Mouse (Mus musculus): ENCODE results near the gene Gm13275. TPM values are rescaled to one million over a fixed set of nuclear protein-coding genes. Genes with fewer than 3 reads are reported as not detected.
"Not testable (repeated sequence)": the region's sequence is repeated elsewhere in the genome, so short reads cannot be mapped to it uniquely, and the experiment has no call there.

Gm13275 gene
- not detected in 2 replicates for polyA plus RNA-seq (2015; fragmentation: Nextera tagmentation; extraction: Ambion mirVana)

DNA sequence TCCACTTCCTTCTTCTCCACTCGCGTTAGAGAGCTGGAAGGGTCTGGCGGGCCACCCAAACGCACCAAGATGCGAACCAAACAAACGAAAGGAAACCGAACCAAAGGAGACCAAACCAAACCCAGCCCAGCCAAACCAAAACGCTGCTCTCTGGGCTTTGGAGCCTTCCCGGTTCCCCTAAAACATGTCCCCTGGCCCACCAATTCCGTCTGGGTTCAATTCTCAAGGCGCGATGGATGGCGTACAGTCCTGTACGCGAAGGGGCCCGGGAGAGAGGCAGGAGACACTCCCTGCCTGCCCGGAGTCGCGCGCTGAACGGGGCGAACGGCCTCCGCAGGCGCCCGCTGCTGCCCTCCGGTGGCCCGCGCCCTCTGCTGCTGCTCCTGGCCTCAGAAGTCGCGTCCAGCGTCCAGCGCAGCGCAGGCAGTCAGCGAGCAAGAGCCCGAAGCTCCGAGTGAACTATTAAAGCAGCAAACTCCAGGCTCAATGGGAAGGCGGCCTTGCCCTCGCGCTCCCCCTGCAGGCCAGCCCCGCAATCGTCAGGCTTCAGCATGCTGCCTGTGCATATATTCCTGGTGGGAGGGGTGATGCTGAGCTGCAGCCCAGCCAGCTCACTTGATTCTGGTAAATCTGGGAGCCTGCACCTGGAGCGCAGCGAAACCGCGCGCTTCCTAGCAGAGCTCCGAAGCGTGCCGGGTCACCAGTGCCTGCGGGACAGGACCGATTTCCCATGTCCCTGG, at the start of gene Gm13275:
TSS of gene Gm13275 (plus strand) at position 552 of the 740 bp plus-strand sequence.
- not testable (repeated sequence) for DNase-seq (ENCODE audit: low spot score)

DNA sequence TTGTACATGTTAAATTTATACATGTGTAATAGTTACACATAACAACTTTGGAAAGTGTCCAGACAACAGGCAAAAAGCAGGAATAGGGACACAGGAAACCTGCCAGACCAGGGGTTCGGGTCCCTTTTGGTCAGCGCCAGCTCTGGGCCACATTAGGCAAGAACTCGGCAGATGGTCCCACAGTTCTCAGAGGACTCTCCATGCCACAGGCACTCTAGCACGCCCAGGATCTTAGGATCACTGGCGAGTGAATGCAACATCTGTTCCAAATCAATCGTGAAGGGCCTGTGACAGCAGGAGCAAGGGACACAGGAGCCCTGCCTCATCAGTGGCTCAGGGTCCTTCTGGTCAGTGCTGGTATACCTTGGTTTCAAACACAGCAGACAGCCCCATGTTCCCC, 44.4 kb upstream of the Gm13275 start:
- DNase-seq (ENCODE audit: low spot score) = no peak

DNA sequence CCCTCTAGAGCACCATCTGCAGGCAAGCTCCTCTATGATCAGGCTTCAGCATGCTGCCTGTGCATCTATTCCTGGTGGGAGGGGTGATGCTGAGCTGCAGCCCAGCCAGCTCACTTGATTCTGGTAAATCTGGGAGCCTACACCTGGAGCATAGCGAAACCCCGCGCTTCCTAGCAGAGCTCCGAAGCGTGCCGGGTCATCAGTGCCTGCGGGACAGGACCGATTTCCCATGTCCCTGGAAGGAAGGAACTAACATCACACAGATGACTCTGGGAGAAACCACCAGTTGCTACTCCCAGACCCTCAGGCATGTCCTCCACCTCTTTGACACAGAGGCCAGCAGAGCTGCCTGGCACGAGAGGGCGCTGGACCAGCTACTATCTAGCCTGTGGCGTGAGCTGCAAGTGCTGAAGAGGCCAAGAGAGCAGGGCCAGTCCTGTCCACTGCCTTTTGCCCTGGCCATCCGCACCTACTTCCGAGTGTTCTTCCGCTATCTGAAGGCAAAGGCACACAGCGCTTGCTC, 39.4 kb upstream of the Gm13275 start, which contains the start of gene Gm13271:
TSS of gene Gm13271 (plus strand) at position 51 of the 523 bp plus-strand sequence.
- not testable (repeated sequence) for DNase-seq (ENCODE audit: low spot score)

DNA sequence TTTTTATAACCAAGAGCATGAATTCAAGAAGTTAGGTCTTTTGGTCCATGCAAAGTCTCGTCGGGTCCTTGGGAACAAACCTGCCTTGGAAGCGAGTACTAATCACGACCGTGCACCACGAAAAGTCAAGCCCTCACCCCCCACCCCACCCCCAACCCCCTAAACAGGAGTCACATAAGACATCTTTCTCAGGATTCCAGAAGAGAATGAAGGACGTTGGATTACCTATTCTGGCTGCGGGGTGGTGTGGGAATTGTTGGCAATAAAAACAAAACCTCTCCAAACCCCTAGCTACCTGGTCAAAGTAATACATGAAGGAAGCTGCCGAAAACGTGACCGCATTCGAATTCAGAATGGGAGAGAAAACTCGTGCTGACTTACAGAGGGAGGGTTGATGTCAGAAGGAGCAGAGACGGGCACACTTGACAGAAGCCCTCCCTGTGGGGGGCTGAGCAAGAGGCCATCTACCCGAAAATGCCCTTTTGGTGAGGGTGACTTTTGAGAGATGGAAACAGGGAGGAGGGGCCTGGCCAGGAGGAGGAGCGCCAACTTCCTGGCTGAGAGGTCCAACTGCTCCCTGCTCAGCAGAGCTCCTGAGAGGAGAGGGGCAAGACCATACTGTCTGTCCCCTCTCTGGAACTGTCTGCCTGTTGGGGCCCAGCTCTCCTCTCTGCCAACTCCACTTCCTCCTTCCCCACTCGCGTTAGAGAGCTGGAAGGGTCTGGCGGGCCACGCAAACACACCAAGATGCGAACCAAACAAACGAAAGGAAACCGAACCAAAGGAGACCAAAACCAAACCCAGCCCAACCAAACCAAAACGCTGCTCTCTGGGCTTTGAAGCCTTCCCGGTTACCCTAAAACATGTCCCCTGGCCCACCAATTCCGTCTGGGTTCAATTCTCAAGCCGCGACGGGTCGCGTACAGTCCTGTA, 37.4 kb upstream of the Gm13275 start:
- DNase-seq (ENCODE audit: low spot score) = peak; percentile 35

DNA sequence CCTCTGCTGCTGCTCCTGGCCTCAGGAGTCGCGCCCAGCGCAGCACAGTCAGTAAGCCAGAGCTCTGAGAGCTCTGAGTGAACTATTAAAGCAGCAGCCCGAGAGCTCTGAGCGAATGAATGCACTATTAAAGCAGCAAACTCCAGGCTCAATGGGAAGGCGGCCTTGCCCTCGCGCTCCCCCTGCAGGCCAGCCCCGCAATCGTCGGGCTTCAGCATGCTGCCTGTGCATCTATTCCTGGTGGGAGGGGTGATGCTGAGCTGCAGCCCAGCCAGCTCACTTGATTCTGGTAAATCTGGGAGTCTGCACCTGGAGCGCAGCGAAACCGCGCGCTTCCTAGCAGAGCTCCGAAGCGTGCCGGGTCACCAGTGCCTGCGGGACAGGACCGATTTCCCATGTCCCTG, 36.7 kb upstream of the Gm13275 start:
- peak; percentile 83 for DNase-seq (ENCODE audit: low spot score)

DNA sequence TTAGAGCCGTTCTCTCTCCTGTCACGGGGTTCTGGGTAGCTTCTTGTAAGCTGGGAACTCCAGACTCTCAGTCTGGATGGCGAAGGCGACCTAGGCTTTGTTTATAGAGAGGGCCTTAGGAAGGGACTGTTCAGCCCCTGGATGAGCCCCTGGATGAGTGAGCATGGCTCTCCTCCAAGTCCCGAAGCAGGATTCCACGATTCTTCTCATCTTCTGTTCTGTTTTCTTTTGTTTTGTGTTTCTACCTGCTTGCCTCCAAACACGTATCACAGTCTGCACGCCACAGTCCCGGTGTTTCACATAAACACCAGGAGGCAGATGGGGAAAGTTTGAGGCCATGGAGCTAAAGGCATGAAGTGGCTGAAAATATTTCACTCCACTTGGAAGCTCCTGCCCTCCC, 35.5 kb upstream of the Gm13275 start:
- not testable (repeated sequence) for DNase-seq (ENCODE audit: low spot score)

DNA sequence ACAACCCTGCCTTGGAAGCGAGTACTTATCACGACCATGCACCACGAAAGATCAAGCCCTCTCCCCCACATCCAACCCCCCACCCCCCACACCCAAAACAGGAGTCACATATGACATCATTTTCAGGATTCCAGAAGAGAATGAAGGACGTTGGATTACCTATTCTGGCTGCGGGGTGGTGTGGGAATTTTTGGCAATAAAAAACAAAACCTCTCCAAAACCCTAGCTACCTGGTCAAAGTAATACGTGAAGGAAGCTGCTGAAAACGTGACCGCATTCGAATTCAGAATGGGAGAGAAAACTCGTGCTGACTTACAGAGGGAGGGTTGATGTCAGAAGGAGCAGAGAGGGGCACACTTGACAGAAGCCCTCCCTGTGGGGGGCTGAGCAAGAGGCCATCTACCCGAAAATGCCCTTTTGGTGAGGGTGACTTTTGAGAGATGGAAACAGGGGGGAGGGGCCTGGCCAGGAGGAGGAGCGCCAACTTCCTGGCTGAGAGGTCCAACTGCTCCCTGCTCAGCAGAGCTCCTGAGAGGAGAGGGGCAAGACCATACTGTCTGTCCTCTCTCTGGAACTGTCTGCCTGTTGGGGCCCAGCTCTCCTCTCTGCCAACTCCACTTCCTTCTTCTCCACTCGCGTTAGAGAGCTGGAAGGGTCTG, 34.5 kb upstream of the Gm13275 start, which contains the start of gene Gm13283:
TSS of gene Gm13283 (plus strand) at position 510 of the 659 bp plus-strand sequence.
- not testable (repeated sequence) for DNase-seq (ENCODE audit: low spot score)

DNA sequence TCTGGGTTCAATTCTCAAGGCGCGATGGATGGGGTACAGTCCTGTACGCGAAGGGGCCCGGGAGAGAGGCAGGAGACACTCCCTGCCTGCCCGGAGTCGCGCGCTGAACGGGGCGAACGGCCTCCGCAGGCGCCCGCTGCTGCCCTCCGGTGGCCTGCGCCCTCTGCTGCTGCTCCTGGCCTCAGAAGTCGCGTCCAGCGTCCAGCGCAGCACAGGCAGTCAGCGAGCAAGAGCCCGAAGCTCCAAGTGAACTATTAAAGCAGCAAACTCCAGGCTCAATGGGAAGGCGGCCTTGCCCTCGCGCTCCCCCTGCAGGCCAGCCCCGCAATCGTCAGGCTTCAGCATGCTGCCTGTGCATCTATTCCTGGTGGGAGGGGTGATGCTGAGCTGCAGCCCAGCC, 33.9 kb upstream of the Gm13275 start:
- DNase-seq (ENCODE audit: low spot score) = peak; percentile 30

DNA sequence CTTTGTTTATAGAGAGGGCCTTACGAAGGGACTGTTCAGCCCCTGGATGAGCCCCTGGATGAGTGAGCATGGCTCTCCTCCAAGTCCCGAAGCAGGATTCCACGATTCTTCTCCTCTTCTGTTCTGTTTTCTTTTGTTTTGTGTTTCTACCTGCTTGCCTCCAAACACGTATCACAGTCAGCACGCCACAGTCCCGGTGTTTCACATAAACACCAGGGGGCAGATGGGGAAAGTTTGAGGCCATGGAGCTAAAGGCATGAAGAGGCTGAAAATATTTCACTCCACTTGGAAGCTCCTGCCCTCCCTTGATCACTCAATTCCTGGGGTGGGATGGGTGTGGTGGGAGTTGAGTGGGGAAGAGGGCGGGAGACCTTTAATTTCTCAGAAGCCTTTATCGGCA, 32.5 kb upstream of the Gm13275 start:
- not testable (repeated sequence) for DNase-seq (ENCODE audit: low spot score)

DNA sequence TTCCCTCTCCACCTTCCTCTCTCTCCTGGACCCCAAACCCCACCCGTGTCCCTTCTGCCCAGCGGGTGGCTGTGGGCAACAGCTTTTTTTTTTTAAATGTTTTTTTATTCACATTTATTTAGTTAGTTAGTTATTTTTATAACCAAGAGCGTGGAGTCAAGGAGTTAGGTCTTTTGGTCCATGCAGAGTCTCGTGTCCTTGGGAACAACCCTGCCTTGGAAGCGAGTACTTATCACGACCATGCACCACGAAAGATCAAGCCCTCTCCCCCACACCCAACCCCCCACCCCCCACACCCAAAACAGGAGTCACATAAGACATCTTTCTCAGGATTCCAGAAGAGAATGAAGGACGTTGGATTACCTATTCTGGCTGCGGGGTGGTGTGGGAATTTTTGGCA, 31.9 kb upstream of the Gm13275 start:
- DNase-seq (ENCODE audit: low spot score) = not testable (repeated sequence)

DNA sequence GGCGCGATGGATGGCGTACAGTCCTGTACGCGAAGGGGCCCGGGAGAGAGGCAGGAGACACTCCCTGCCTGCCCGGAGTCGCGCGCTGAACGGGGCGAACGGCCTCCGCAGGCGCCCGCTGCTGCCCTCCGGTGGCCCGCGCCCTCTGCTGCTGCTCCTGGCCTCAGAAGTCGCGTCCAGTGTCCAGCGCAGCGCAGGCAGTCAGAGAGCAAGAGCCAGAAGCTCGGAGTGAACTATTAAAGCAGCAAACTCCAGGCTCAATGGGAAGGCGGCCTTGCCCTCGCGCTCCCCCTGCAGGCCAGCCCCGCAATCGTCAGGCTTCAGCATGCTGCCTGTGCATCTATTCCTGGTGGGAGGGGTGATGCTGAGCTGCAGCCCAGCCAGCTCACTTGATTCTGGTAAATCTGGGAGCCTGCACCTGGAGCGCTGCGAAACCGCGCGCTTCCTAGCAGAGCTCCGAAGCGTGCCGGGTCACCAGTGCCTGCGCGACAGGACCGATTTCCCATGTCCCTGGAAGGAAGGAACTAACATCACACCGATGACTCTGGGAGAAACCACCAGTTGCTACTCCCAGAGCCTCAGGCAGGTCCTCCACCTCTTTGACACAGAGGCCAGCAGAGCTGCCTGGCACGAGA, 30.8 kb upstream of the Gm13275 start:
- peak; percentile 52 for DNase-seq (ENCODE audit: low spot score)

DNA sequence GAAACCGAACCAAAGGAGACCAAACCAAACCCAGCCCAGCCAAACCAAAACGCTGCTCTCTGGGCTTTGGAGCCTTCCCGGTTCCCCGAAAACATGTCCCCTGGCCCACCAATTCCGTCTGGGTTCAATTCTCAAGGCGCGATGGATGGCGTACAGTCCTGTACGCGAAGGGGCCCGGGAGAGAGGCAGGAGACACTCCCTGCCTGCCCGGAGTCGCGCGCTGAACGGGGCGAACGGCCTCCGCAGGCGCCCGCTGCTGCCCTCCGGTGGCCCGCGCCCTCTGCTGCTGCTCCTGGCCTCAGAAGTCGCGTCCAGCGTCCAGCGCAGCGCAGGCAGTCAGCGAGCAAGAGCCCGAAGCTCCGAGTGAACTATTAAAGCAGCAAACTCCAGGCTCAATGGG, 20.8 kb upstream of the Gm13275 start, which contains the start of gene Gm13290:
TSS of gene Gm13290 (plus strand) at position 301 of the 400 bp plus-strand sequence.
- not testable (repeated sequence) for DNase-seq (ENCODE audit: low spot score)

DNA sequence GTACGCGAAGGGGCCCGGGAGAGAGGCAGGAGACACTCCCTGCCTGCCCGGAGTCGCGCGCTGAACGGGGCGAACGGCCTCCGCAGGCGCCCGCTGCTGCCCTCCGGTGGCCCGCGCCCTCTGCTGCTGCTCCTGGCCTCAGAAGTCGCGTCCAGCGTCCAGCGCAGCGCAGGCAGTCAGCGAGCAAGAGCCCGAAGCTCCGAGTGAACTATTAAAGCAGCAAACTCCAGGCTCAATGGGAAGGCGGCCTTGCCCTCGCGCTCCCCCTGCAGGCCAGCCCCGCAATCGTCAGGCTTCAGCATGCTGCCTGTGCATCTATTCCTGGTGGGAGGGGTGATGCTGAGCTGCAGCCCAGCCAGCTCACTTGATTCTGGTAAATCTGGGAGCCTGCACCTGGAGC, 17.7 kb upstream of the Gm13275 start, which contains the start of gene Gm13289:
TSS of gene Gm13289 (plus strand) at position 301 of the 400 bp plus-strand sequence.
- DNase-seq (ENCODE audit: low spot score) = not testable (repeated sequence)

DNA sequence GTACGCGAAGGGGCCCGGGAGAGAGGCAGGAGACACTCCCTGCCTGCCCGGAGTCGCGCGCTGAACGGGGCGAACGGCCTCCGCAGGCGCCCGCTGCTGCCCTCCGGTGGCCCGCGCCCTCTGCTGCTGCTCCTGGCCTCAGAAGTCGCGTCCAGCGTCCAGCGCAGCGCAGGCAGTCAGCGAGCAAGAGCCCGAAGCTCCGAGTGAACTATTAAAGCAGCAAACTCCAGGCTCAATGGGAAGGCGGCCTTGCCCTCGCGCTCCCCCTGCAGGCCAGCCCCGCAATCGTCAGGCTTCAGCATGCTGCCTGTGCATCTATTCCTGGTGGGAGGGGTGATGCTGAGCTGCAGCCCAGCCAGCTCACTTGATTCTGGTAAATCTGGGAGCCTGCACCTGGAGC, 14.7 kb upstream of the Gm13275 start, which contains the start of gene Gm13272:
TSS of gene Gm13272 (plus strand) at position 301 of the 400 bp plus-strand sequence.
- DNase-seq (ENCODE audit: low spot score) = not testable (repeated sequence)

DNA sequence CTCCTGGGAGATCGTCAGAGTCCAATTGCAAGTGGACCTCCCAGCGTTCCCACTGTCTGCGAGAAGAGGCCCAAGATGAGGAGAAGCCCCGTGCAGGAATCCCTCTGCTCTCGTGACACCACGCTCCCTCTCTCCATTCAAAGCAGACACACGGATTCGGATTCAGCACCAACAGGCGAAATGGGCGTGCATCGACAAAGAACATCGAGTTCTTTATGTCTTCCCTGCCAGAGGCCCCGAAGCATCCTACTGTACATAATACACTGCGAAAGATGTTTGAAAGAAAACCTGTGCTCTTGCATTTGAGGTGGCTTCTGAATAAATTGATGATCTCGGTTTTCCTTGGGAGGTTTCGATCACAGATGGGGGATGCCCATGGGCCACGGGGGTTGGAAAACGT, 14.0 kb upstream of the Gm13275 start:
- not testable (repeated sequence) for DNase-seq (ENCODE audit: low spot score)

DNA sequence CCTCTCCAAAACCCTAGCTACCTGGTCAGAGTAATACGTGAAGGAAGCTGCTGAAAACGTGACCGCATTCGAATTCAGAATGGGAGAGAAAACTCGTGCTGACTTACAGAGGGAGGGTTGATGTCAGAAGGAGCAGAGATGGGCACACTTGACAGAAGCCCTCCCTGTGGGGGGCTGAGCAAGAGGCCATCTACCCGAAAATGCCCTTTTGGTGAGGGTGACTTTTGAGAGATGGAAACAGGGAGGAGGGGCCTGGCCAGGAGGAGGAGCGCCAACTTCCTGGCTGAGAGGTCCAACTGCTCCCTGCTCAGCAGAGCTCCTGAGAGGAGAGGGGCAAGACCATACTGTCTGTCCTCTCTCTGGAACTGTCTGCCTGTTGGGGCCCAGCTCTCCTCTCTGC, 12.5 kb upstream of the Gm13275 start, which contains the start of gene Ifnz:
TSS of gene Ifnz (plus strand) at position 301 of the 400 bp plus-strand sequence.
- not testable (repeated sequence) for DNase-seq (ENCODE audit: low spot score)

DNA sequence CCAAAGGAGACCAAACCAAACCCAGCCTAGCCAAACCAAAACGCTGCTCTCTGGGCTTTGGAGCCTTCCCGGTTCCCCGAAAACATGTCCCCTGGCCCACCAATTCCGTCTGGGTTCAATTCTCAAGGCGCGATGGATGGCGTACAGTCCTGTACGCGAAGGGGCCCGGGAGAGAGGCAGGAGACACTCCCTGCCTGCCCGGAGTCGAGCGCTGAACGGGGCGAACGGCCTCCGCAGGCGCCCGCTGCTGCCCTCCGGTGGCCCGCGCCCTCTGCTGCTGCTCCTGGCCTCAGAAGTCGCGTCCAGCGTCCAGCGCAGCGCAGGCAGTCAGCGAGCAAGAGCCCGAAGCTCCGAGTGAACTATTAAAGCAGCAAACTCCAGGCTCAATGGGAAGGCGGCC, 12.0 kb upstream of the Gm13275 start:
- DNase-seq (ENCODE audit: low spot score) = not testable (repeated sequence)

DNA sequence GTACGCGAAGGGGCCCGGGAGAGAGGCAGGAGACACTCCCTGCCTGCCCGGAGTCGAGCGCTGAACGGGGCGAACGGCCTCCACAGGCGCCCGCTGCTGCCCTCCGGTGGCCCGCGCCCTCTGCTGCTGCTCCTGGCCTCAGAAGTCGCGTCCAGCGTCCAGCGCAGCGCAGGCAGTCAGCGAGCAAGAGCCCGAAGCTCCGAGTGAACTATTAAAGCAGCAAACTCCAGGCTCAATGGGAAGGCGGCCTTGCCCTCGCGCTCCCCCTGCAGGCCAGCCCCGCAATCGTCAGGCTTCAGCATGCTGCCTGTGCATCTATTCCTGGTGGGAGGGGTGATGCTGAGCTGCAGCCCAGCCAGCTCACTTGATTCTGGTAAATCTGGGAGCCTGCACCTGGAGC, 8.9 kb upstream of the Gm13275 start, which contains the start of gene Gm13276:
TSS of gene Gm13276 (plus strand) at position 301 of the 400 bp plus-strand sequence.
- not testable (repeated sequence) for DNase-seq (ENCODE audit: low spot score)

DNA sequence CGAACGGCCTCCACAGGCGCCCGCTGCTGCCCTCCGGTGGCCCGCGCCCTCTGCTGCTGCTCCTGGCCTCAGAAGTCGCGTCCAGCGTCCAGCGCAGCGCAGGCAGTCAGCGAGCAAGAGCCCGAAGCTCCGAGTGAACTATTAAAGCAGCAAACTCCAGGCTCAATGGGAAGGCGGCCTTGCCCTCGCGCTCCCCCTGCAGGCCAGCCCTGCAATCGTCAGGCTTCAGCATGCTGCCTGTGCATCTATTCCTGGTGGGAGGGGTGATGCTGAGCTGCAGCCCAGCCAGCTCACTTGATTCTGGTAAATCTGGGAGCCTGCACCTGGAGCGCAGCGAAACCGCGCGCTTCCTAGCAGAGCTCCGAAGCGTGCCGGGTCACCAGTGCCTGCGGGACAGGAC, 5.9 kb upstream of the Gm13275 start, which contains the start of gene Gm13277:
TSS of gene Gm13277 (plus strand) at position 231 of the 400 bp plus-strand sequence.
- DNase-seq (ENCODE audit: low spot score) = not testable (repeated sequence)

DNA sequence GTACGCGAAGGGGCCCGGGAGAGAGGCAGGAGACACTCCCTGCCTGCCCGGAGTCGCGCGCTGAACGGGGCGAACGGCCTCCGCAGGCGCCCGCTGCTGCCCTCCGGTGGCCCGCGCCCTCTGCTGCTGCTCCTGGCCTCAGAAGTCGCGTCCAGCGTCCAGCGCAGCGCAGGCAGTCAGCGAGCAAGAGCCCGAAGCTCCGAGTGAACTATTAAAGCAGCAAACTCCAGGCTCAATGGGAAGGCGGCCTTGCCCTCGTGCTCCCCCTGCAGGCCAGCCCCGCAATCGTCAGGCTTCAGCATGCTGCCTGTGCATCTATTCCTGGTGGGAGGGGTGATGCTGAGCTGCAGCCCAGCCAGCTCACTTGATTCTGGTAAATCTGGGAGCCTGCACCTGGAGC, 3.0 kb upstream of the Gm13275 start, which contains the start of gene Gm13278:
TSS of gene Gm13278 (plus strand) at position 301 of the 400 bp plus-strand sequence.
- not testable (repeated sequence) for DNase-seq (ENCODE audit: low spot score)
